In the genomic region with DNA sequence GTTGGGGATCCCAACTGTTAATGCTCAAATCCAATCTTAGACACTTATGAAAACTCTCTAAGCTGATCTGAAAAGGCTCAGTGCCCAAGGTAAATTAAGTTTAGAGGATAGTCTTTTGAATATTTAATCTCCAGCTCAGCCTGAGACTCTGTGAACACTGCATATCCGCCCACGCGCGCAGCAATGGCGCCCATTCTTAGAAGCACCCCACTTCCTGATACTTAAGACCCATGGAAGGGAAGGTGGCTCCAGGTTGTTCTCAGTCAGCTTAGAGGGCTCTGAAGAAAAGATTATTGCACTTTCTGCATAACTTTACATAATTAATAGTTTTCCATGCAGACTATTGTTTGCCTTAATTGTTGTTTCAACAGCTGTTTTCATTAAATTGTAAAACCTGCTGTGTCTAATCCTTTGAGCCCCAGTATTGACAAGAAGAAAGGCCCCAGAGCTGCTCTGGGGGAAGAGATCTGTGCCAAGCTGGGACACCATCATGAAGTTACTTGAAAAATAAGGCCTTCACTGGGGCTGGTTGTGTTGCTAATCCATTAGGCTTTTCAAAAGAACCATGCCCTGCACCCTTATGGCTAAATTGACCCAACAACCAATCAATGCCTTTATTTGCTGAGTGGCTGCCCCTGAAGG, we compare ENCODE assay signal across 14 mouse cellular contexts.
DNase-seq lines count a peak whose midpoint lies in the region; ATAC-seq lines count a peak whose summit lies in the region.
"Had no signal": no experiment of that assay in that cellular context is flagged by ENCODE, and none has a peak within 500 bp of the region (broad histone marks: within the 10 kb centered on the region; RNA-seq: fewer than 3 reads in every experiment).

No protein-coding gene starts in this region.

- no peak overlapping the region for H3K27ac ChIP-seq in heart, embryonic 15.5 days
- H3K27ac ChIP-seq in embryonic facial prominence, embryonic 15.5 days (replicated peaks): 0 out of 2 replicates have a peak overlapping the region, but pooled peaks have one; percentile 30
- H3K27ac ChIP-seq in hindbrain, embryonic 11.5 days (ENCODE audit: low read depth, low read length): no peak overlapping the region
- H3K27ac ChIP-seq in midbrain, embryonic 14.5 days (replicated peaks; ENCODE audit: low read depth, low read length): no peak overlapping the region; the same call in 1 of the 2 replicates
- H3K27ac ChIP-seq: kidney, postnatal 0 days; limb, embryonic 12.5 days; stomach, embryonic 15.5 days had no signal

- no peak overlapping the region for H3K4me3 ChIP-seq in heart, embryonic 15.5 days
- H3K4me3 ChIP-seq in embryonic facial prominence, embryonic 15.5 days (replicated peaks): no peak overlapping the region
- H3K4me3 ChIP-seq in hindbrain, embryonic 11.5 days (ENCODE audit: low read depth, low read length): no peak overlapping the region
- no peak overlapping the region for H3K4me3 ChIP-seq in midbrain, embryonic 14.5 days (replicated peaks; ENCODE audit: low read depth, low read length)
- H3K4me3 ChIP-seq: limb, embryonic 12.5 days; stomach, embryonic 15.5 days had no signal

- ATAC-seq in heart, embryonic 15.5 days (replicated peaks; ENCODE audit: insufficient number of reproducible peaks, insufficient read depth, low FRiP score, low read depth): no peak
- peak; percentile 63 for ATAC-seq in embryonic facial prominence, embryonic 15.5 days (ENCODE audit: insufficient number of reproducible peaks, low FRiP score, low TSS enrichment, low read depth)
- ATAC-seq in hindbrain, embryonic 11.5 days (ENCODE audit: low FRiP score): peak; percentile 79
- ATAC-seq in midbrain, embryonic 14.5 days (ENCODE audit: low FRiP score, low TSS enrichment): peak; percentile 51
- no peak for ATAC-seq in erythroid progenitor cell, adult 5-6 weeks (replicated peaks; ENCODE audit: low FRiP score, poor library complexity, severe bottlenecking)

- peak overlapping the region; percentile 25 for H3K4me2 ChIP-seq in heart, embryonic 15.5 days
- H3K4me2 ChIP-seq in embryonic facial prominence, embryonic 15.5 days (replicated peaks): 0 out of 2 replicates have a peak overlapping the region, but pooled peaks have one; percentile 13
- H3K4me2 ChIP-seq in hindbrain, embryonic 11.5 days (replicated peaks; ENCODE audit: low read depth, low read length): no peak overlapping the region
- H3K4me2 ChIP-seq in midbrain, embryonic 14.5 days (ENCODE audit: low read length): peak overlapping the region; percentile 9; the same call in 1 of the 2 replicates
- H3K4me2 ChIP-seq: heart, embryonic 11.5 days; limb, embryonic 12.5 days; stomach, embryonic 15.5 days had no signal

- H3K9ac ChIP-seq in heart, embryonic 15.5 days: no peak overlapping the region
- no peak overlapping the region for H3K9ac ChIP-seq in embryonic facial prominence, embryonic 15.5 days
- H3K9ac ChIP-seq in hindbrain, embryonic 11.5 days (ENCODE audit: low read depth, low read length): no peak overlapping the region
- no peak overlapping the region for H3K9ac ChIP-seq in midbrain, embryonic 14.5 days (replicated peaks; ENCODE audit: low read length)
- H3K9ac ChIP-seq: limb, embryonic 12.5 days; stomach, embryonic 15.5 days had no signal

- peaks cover 53% of the 10 kb centered on the region for H3K27me3 ChIP-seq in heart, embryonic 15.5 days
- H3K27me3 ChIP-seq in embryonic facial prominence, embryonic 15.5 days: no peaks in the 10 kb centered on the region
- no peaks in the 10 kb centered on the region; the same call in 1 of the 2 replicates for H3K27me3 ChIP-seq in hindbrain, embryonic 11.5 days (ENCODE audit: control insufficient read depth, insufficient read depth, low read length)
- H3K27me3 ChIP-seq in midbrain, embryonic 14.5 days (ENCODE audit: control insufficient read depth, insufficient read depth, low read length): peaks cover 9% of the 10 kb centered on the region; the same call in 1 of the 2 replicates
- H3K27me3 ChIP-seq: limb, embryonic 12.5 days; stomach, embryonic 15.5 days had no signal

- peaks cover 8% of the 10 kb centered on the region; the same call in 1 of the 2 replicates for H3K4me1 ChIP-seq in heart, embryonic 15.5 days (replicated peaks)
- peaks cover 14% of the 10 kb centered on the region for H3K4me1 ChIP-seq in embryonic facial prominence, embryonic 15.5 days
- H3K4me1 ChIP-seq in hindbrain, embryonic 11.5 days (replicated peaks; ENCODE audit: control insufficient read depth, insufficient read depth, low read length): no peaks in the 10 kb centered on the region
- H3K4me1 ChIP-seq in midbrain, embryonic 14.5 days (ENCODE audit: control insufficient read depth, insufficient read depth, low read length): peaks cover 38% of the 10 kb centered on the region
- H3K4me1 ChIP-seq: stomach, embryonic 15.5 days had no signal

- no peaks in the 10 kb centered on the region for H3K9me3 ChIP-seq in heart, embryonic 15.5 days (replicated peaks)
- H3K9me3 ChIP-seq in embryonic facial prominence, embryonic 15.5 days (replicated peaks): no peaks in the 10 kb centered on the region
- no peaks in the 10 kb centered on the region for H3K9me3 ChIP-seq in hindbrain, embryonic 11.5 days (ENCODE audit: control insufficient read depth, low read length)
- no peaks in the 10 kb centered on the region for H3K9me3 ChIP-seq in midbrain, embryonic 14.5 days (ENCODE audit: control insufficient read depth, low read length)
- H3K9me3 ChIP-seq: limb, embryonic 12.5 days; stomach, embryonic 15.5 days had no signal

- 93% methylated on average over 5 of the region's 5 CpGs for WGBS in heart, embryonic 15.5 days
- 76% methylated on average over 5 of the region's 5 CpGs for WGBS in embryonic facial prominence, embryonic 15.5 days
- 72% methylated on average over 5 of the region's 5 CpGs for WGBS in hindbrain, embryonic 11.5 days
- 23% methylated on average over 5 of the region's 5 CpGs for WGBS in midbrain, embryonic 14.5 days

- no peak for DNase-seq in heart, adult 11 months
- peak; percentile 10 for DNase-seq in hindbrain, embryonic 11.5 days (ENCODE audit: low spot score)
- no peak for DNase-seq in midbrain, embryonic 14.5 days
- no peak for DNase-seq in right cerebral cortex, postnatal 25 days
- no peak for DNase-seq in spleen, postnatal 14 days (ENCODE audit: low spot score in 2 of 2)
- DNase-seq: B cell, adult 2 months had no signal

- no peaks in the 10 kb centered on the region for H3K36me3 ChIP-seq in heart, embryonic 15.5 days
- H3K36me3 ChIP-seq in embryonic facial prominence, embryonic 15.5 days: no peaks in the 10 kb centered on the region
- no peaks in the 10 kb centered on the region for H3K36me3 ChIP-seq in hindbrain, embryonic 11.5 days (ENCODE audit: control insufficient read depth, insufficient read depth, low read length)
- no peaks in the 10 kb centered on the region for H3K36me3 ChIP-seq in midbrain, embryonic 14.5 days (ENCODE audit: control insufficient read depth, insufficient read depth, low read length)
- H3K36me3 ChIP-seq: G1E; limb, embryonic 12.5 days; stomach, embryonic 15.5 days had no signal

Comparison
In these comparisons a context has a peak if more than half of its experiments do, and no peak if none do; other contexts are left out.
1. ATAC-seq: peak in embryonic facial prominence, embryonic 15.5 days (single experiment), hindbrain, embryonic 11.5 days (single experiment) and midbrain, embryonic 14.5 days (single experiment); none in heart, embryonic 15.5 days (single experiment) and erythroid progenitor cell, adult 5-6 weeks (single experiment).